Mouse (Mus musculus) left cerebral cortex, adult 18-20 months (tissue): ENCODE results near the gene Hmmr. TPM values are rescaled to one million over a fixed set of nuclear protein-coding genes. Genes with fewer than 3 reads are reported as not detected.
"Not testable (repeated sequence)": the region's sequence is repeated elsewhere in the genome, so short reads cannot be mapped to it uniquely, and the experiment has no call there.

ENCODE experiments used
- DNase-seq, 2 experiments: peaks; one replicate each; pipeline ENCODE4 v3.0.0; 2021 to 2022; ENCODE audit warnings: low spot score in 2 of 2, mixed read lengths in 1 of 2
- total RNA-seq, 2 experiments: library from RNA; stranded (reverse); gene quantifications; 2 replicates each; pipeline ENCODE4 v1.2.3; 2021

The Hmmr gene
- total RNA-seq, 2 experiments from 2014 or later = 0.14 to 0.33 TPM

DNA sequence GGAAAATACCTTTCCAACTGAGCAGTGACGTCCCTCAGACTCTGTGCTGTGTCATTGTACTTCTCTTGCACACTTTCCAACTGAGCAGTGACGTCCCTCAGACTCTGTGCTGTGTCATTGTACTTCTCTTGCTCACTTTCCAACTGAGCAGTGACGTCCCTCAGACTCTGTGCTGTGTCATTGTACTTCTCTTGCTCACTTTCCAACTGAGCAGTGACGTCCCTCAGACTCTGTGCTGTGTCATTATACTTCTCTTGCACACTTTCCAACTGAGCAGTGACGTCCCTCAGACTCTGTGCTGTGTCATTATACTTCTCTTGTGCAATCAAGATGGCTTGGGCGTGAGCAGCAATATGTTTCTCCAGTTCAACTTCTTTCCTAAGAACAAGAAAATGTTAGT, 23.3 kb downstream of the Hmmr start:
- not testable (repeated sequence) for DNase-seq

DNA sequence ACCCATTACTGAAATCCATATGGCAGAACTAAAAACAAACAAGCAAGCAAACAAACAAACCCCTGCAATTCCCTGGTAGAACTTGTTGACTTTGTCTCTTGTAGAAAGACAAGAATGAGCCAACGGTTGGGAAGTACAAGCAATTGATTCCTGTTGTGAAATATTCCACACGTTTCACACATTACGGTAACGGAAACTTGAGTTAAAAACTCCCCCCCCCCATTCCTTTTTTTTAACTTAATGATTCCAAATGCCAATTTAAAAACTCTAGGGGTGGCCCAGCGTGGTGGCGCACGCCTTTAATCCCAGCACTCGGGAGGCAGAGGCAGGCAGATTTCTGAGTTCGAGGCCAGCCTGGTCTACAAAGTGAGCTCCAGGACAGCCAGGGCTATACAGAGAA, 38.1 kb downstream of the Hmmr start, which contains the start of gene Mat2b:
Mat2b (minus strand) TSS at position 101 of the 400 bp plus-strand sequence.
- no peak for DNase-seq

DNA sequence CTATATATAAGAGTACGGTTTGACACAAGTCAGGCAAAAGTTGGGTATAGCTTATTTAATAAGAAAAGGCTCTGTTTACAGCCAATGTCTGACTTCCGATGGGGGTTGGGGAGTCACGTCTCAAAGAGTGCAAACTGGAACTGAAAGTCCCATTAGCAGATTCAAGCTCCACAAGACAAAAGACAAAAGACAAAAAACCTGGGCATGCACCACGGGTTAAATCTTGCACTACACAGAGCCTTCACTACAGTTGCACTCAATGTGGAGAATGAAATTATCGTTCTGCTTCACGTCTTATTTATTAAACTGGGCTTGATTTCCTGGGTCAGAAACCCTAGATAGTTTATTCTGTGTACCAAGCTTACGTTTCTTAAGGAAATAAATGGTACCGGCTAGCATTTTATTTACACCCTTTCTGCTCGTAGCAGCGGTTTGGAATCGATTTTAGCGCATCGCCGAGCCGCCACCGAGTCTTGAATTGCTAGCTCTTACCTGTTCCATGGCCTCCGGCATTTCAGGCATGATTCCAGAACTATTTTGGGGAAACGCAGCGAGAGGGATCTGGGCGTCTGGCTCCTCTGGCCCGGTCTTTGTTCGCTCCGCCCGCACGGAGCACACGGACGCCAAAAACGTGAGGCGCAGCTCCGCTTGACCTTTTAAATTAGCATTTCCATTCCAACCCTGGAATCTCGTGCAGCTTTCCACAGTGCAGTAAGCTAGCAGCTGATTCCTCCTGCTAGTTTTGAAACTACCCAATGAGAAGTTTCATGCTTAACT, 38.7 kb downstream of the Hmmr start:
- peak; percentile 33 to 43 for DNase-seq

DNA sequence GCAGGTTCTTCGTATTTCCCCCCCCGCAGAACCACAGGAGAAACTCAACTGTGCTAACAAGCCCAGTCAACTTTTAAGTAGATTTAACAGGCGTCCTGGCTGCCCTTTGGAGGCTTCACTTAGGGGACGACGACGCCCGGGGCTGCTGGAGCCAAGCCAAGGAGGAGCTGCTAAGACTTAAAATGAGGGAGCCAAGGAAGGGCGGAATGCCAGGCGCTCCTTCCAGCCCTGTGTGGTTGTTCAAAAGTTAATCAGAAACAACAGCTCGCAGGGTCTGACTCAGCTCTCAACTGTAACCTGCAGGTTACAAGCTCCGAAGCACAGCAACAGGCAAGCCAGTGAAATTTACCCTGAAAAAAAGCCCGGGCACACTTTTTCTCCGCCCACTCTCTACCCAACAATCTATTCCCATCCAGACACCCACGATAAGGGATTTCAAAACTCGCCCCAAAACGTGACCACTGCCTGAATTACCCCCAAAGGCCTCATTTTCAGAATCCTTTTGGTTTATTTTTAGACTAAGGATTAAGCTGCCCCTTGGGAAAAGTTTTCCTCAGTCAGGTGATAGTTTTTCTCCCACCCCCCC, 39.8 kb downstream of the Hmmr start:
- DNase-seq = peak; percentile 39 to 54

DNA sequence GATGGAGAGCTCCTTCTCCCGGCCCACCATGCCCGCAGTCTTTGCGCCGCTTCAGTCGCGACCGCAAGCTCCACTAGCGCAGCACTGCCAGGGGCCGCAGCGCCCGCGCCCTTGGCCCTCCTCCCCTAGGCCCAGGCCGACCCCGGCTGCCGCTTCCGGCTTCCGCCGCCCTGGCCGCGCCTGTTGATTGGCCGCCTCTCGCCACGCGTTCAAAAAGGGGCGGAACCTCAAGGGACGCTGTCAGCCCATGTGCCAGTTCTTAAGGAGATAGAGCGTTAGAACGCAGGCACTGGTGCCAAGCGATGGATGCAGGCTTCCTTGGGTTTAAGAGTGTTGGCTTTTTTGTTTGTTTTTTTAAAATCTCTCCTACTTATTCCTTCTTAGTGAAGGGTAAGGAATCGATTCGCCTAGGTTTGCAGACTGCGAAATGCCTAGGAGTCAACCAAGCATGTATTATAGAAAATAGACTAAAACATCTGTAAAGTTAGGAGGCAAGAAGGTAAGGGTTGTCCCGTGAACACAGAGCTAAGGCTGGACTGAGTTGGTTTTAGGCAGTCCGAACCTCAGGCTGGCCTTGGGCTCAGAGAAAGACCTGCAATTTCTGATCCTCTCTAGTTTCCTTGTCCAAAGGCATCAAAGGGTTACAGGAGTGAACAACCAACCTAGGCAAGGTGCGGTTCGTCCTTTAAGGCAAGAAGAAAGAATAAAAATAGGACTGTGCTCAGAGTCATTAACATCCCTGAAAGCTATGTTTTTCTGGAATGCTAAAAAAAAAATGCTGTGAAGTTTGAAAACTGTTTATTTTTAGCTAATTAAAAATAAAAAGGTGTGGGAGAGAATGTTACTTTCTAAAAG, 40.5 kb downstream of the Hmmr start:
- peak; percentile 90 to 94 for DNase-seq

DNA sequence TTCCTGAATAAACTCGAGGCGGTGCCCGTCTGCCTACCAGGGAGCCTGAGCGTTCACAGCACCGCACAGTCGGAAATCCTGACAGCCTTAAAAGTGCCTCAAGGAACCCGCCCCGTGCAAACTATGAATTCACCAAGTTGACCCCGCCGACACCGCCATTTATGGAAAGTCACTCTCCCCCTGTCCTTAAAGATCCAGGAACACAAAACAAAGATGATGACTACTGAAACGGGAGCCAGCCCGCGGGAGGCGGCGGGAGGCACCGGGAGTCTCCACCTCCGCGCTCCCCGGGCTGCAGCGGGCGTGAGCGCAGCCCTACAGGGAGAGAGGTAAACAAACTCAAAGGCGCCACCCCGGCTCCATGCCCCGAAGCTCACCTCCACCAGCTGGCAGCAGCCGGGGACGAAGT, 41.1 kb downstream of the Hmmr start:
- no peak for DNase-seq

DNA sequence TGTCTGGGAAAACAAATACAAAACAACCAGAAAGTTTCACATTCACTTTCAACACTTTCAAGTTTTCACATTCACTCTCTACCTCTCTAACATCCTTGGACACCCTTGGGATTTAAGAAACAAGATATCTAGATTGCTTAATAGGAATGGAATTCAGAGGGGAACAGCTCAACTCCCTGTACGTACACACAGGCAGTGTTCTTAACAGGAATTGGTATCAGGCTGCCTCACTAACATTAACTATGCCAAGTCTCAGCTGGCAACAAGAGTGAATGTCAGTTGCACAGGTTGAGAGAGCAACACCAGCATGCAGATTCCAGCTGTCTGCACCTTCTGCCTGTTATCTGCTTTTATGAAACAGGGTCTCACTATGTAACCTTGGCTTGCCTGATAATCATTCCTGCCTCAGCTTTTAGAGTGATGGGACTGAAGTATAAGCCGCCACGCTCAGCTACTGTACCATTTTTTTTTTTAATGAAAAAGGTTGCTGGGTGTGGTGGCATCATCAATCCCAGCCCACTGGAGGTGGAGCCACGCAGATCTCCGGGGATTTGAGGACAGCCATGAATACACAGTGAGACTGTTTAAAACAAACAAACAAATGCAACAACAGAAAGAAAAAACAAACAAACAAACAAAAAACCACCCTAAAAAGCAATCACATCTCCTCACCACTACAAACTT, 42.6 kb downstream of the Hmmr start:
- DNase-seq = no peak

DNA sequence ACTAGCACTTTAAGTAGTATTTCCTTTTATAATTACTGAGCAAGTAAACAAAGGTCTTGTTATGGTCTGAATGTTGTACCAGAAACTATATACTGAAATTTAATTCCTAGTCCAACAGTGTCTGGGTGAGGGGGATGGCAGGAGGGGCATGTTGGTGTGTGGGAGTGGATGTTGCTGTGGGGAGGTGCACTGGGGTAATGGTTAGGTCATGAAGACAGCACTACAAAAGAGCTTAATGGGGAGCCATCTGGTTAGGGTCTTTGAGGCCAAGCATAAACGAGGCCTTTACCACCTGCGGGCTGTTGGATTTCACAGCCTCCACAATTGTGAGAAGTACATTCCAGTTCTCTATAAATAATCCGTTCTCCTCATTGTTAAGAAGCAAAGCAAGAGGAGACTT, 49.9 kb downstream of the Hmmr start:
- no peak for DNase-seq

DNA sequence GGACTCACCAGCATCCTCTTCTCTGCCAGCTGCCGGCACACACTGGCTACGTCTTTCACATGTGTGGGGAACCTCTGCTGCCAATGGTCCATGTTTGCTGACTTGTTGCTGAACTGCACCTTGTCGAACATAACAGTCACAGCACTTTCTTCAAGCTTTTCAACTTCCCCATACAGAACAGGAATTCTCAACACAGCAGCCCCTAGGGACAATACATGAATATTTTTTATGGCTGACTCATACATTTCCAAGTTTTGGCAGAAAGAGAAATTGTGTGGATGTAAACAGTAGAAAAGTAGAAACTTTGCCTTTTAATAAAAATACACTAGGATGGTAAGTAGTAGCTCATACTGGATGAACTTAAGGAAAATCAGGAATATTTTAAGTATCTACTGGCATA, 50.8 kb downstream of the Hmmr start:
- no peak for DNase-seq

DNA sequence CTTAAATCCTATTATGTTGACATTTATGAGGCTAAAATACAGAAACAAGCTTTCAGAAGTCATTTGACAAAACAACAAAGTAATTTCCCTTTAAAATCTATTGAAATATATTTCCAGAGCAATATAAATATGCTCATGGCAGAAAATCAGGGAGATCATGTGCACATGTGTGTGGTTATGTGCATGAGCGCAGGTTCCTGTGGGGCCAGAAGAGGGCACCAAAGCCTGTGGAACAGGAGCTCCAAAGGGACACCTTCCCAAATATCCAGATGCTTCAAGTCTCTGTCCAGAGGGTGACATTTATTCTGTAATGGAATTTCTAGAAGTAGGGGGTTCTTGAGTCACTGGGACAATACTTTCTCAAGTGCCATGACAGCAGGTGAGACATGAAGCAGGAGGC, 56.1 kb downstream of the Hmmr start:
- DNase-seq = no peak

DNA sequence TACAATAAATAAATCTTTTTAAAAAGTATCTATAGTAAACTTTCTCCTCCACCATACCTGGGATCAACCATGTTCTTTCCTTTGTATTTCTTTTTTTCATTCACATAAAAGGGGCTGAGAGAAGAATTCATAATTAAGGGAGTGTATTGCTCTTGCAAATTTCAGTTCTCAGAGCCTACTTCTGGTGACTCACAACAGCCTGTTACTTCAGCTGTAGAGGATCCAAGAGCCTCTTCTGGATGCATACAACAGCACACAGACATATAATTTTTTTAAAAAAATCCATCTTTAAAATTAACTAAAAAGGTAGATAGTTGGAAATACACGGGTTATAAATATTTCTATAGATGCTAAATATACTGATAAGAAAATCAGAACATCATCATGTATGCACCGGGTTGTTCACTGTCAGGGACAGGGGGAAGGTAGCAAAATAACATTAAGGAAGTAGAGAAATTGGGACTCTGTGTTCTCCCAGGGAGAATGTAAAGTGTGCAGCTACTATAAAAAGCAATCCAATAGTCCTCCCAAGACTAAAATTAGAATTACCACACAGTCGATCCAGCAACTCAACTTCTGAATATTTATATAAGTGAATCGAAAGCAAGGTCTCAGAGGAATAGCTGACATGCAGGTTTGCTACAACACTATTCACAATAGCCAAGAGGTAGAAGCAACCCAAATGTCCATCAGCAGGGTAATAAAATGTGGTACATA, 58.0 kb downstream of the Hmmr start:
- DNase-seq = no peak

Other genes starting within 250 kb of the Hmmr start
- 100 to 1,000 TPM; 154 to 159 TPM for gene Mat2b, start 38.2 kb downstream of the Hmmr start, total RNA-seq
- gene Nudcd2, start 245 bp upstream of the Hmmr start, total RNA-seq = 10 to 100 TPM; 17.0 to 19.5 TPM
- 10 to 100 TPM; 69.5 to 85.5 TPM for gene Ccng1, start 21.9 kb upstream of the Hmmr start, total RNA-seq